Mouse (Mus musculus): Measurements from ENCODE around the gene Zfp775. TPM values are rescaled to one million over a fixed set of nuclear protein-coding genes. Genes with fewer than 3 reads are reported as not detected.

The Zfp775 gene
- polyA plus RNA-seq, 1 experiment, result 1.8 TPM

- Histone ChIP-seq H3K27me3 (ENCODE audit: control insufficient read depth, insufficient read depth, insufficient read length) (peaks cover 3% of the 10 kb centered on the region), H3K4me3 (ENCODE audit: insufficient read depth, poor library complexity, severe bottlenecking) (no peak overlapping the region), H3K79me3 (ENCODE audit: low read depth) (no peaks in the 10 kb centered on the region), H3K36me3 (ENCODE audit: control insufficient read depth, insufficient read depth) (no peaks in the 10 kb centered on the region), H3K79me2 (ENCODE audit: control insufficient read depth, insufficient read depth) (no peaks in the 10 kb centered on the region), H3ac (ENCODE audit: control insufficient read depth, insufficient read length, low read depth) (no peak overlapping the region)
- TF ChIP-seq MYOD1 (IDR thresholded peaks at IDR 0.05; ENCODE audit: control insufficient read depth, insufficient read length, low read depth), result no peak
- TF ChIP-seq MAX (IDR thresholded peaks at IDR 0.05), result no peak
- TF ChIP-seq USF1 (IDR thresholded peaks at IDR 0.05; ENCODE audit: low read depth), result no peak
- TF ChIP-seq MYOG (IDR thresholded peaks at IDR 0.05; ENCODE audit: control insufficient read depth, extremely low read depth, insufficient read length), result no peak
- TF ChIP-seq CTCF (IDR thresholded peaks at IDR 0.05; ENCODE audit: control insufficient read depth, insufficient read depth, insufficient read length), result no peak
- TF ChIP-seq FOSL1 (IDR thresholded peaks at IDR 0.05; ENCODE audit: insufficient read depth, low read length, poor library complexity, severe bottlenecking), result no peak
These were observed 46.9 kb downstream of the Zfp775 start for GRCm38 (mm10) chr6:48648779-48649178.

- Histone ChIP-seq H3K79me3 (ENCODE audit: low read depth) (no peaks in the 10 kb centered on the region), H3K4me3 (ENCODE audit: insufficient read depth, poor library complexity, severe bottlenecking) (no peak overlapping the region), H3ac (ENCODE audit: control insufficient read depth, insufficient read length, low read depth) (no peak overlapping the region), H3K79me2 (ENCODE audit: control insufficient read depth, insufficient read depth) (no peaks in the 10 kb centered on the region), H3K36me3 (ENCODE audit: control insufficient read depth, insufficient read depth) (no peaks in the 10 kb centered on the region), H3K27me3 (ENCODE audit: control insufficient read depth, insufficient read depth, insufficient read length) (peaks cover 2% of the 10 kb centered on the region)
- TF ChIP-seq USF1 (IDR thresholded peaks at IDR 0.05; ENCODE audit: low read depth), result no peak
- no peak for TF ChIP-seq FOSL1 (IDR thresholded peaks at IDR 0.05; ENCODE audit: insufficient read depth, low read length, poor library complexity, severe bottlenecking)
- no peak for TF ChIP-seq MYOG (IDR thresholded peaks at IDR 0.05; ENCODE audit: control insufficient read depth, extremely low read depth, insufficient read length)
- no peak for TF ChIP-seq MYOD1 (IDR thresholded peaks at IDR 0.05; ENCODE audit: control insufficient read depth, insufficient read length, low read depth)
- TF ChIP-seq CTCF (IDR thresholded peaks at IDR 0.05; ENCODE audit: control insufficient read depth, insufficient read depth, insufficient read length), result no peak
- TF ChIP-seq CEBPB (IDR thresholded peaks at IDR 0.05; ENCODE audit: low read depth), result no peak
- TF ChIP-seq MAX (IDR thresholded peaks at IDR 0.05), result no peak
These were observed 48.2 kb downstream of the Zfp775 start for GRCm38 (mm10) chr6:48650041-48650440.

GRCm38 (mm10) chr6:48658721-48659120, 56.9 kb downstream of the Zfp775 start:
- no peaks in the 10 kb centered on the region for H3K79me3 ChIP-seq (ENCODE audit: low read depth)
- no peaks in the 10 kb centered on the region for H3K27me3 ChIP-seq (ENCODE audit: control insufficient read depth, insufficient read depth, insufficient read length)
- H3ac ChIP-seq (ENCODE audit: control insufficient read depth, insufficient read length, low read depth), result no peak overlapping the region
- H3K79me2 ChIP-seq (ENCODE audit: control insufficient read depth, insufficient read depth), result no peaks in the 10 kb centered on the region
- TF ChIP-seq CEBPB (IDR thresholded peaks at IDR 0.05; ENCODE audit: low read depth), result no peak
- no peak for TF ChIP-seq MAX (IDR thresholded peaks at IDR 0.05)
- TF ChIP-seq FOSL1 (IDR thresholded peaks at IDR 0.05; ENCODE audit: insufficient read depth, low read length, poor library complexity, severe bottlenecking), result no peak
- no peak for TF ChIP-seq MYOD1 (IDR thresholded peaks at IDR 0.05; ENCODE audit: control insufficient read depth, insufficient read length, low read depth)
- TF ChIP-seq CTCF (IDR thresholded peaks at IDR 0.05; ENCODE audit: control insufficient read depth, insufficient read depth, insufficient read length), result no peak
- no peak for TF ChIP-seq USF1 (IDR thresholded peaks at IDR 0.05; ENCODE audit: low read depth)
- no peak for TF ChIP-seq MYOG (IDR thresholded peaks at IDR 0.05; ENCODE audit: control insufficient read depth, extremely low read depth, insufficient read length)
- no peak overlapping the region for H3K4me3 ChIP-seq (ENCODE audit: insufficient read depth, poor library complexity, severe bottlenecking)
- H3K36me3 ChIP-seq (ENCODE audit: control insufficient read depth, insufficient read depth), result no peaks in the 10 kb centered on the region

- H3K27me3 ChIP-seq (ENCODE audit: control insufficient read depth, insufficient read depth, insufficient read length), result peaks cover 7% of the 10 kb centered on the region
- H3K79me2 ChIP-seq (ENCODE audit: control insufficient read depth, insufficient read depth), result no peaks in the 10 kb centered on the region
- no peaks in the 10 kb centered on the region for H3K79me3 ChIP-seq (ENCODE audit: low read depth)
- no peak overlapping the region for H3K4me3 ChIP-seq (ENCODE audit: insufficient read depth, poor library complexity, severe bottlenecking)
- no peak for TF ChIP-seq MAX (IDR thresholded peaks at IDR 0.05)
- TF ChIP-seq CTCF (IDR thresholded peaks at IDR 0.05; ENCODE audit: control insufficient read depth, insufficient read depth, insufficient read length), result no peak
- TF ChIP-seq FOSL1 (IDR thresholded peaks at IDR 0.05; ENCODE audit: insufficient read depth, low read length, poor library complexity, severe bottlenecking), result no peak
- no peak for TF ChIP-seq CEBPB (IDR thresholded peaks at IDR 0.05; ENCODE audit: low read depth)
- no peak for TF ChIP-seq MYOD1 (IDR thresholded peaks at IDR 0.05; ENCODE audit: control insufficient read depth, insufficient read length, low read depth)
- TF ChIP-seq USF1 (IDR thresholded peaks at IDR 0.05; ENCODE audit: low read depth), result no peak
- TF ChIP-seq MYOG (IDR thresholded peaks at IDR 0.05; ENCODE audit: control insufficient read depth, extremely low read depth, insufficient read length), result no peak
- H3ac ChIP-seq (ENCODE audit: control insufficient read depth, insufficient read length, low read depth), result no peak overlapping the region
- no peaks in the 10 kb centered on the region for H3K36me3 ChIP-seq (ENCODE audit: control insufficient read depth, insufficient read depth)
These were observed 62.9 kb downstream of the Zfp775 start for GRCm38 (mm10) chr6:48664750-48665149.

- peaks cover 7% of the 10 kb centered on the region for H3K27me3 ChIP-seq (ENCODE audit: control insufficient read depth, insufficient read depth, insufficient read length)
- no peak for TF ChIP-seq CEBPB (IDR thresholded peaks at IDR 0.05; ENCODE audit: low read depth)
- no peak for TF ChIP-seq MYOG (IDR thresholded peaks at IDR 0.05; ENCODE audit: control insufficient read depth, extremely low read depth, insufficient read length)
- no peak for TF ChIP-seq USF1 (IDR thresholded peaks at IDR 0.05; ENCODE audit: low read depth)
- H3ac ChIP-seq (ENCODE audit: control insufficient read depth, insufficient read length, low read depth), result no peak overlapping the region
- H3K79me2 ChIP-seq (ENCODE audit: control insufficient read depth, insufficient read depth), result no peaks in the 10 kb centered on the region
- no peaks in the 10 kb centered on the region for H3K79me3 ChIP-seq (ENCODE audit: low read depth)
- H3K4me3 ChIP-seq (ENCODE audit: insufficient read depth, poor library complexity, severe bottlenecking), result no peak overlapping the region
- H3K36me3 ChIP-seq (ENCODE audit: control insufficient read depth, insufficient read depth), result no peaks in the 10 kb centered on the region
These were observed 63.6 kb downstream of the Zfp775 start for GRCm38 (mm10) chr6:48665471-48665870.

GRCm38 (mm10) chr6:48666159-48666586, 64.3 kb downstream of the Zfp775 start:
- Histone ChIP-seq H3K79me3 (ENCODE audit: low read depth) (no peaks in the 10 kb centered on the region), H3K4me3 (ENCODE audit: insufficient read depth, poor library complexity, severe bottlenecking) (no peak overlapping the region), H3K36me3 (ENCODE audit: control insufficient read depth, insufficient read depth) (no peaks in the 10 kb centered on the region), H3ac (ENCODE audit: control insufficient read depth, insufficient read length, low read depth) (no peak overlapping the region), H3K27me3 (ENCODE audit: control insufficient read depth, insufficient read depth, insufficient read length) (peaks cover 7% of the 10 kb centered on the region), H3K79me2 (ENCODE audit: control insufficient read depth, insufficient read depth) (no peaks in the 10 kb centered on the region)
- TF ChIP-seq USF1 (IDR thresholded peaks at IDR 0.05; ENCODE audit: low read depth) (no peak), MYOD1 (IDR thresholded peaks at IDR 0.05; ENCODE audit: control insufficient read depth, insufficient read length, low read depth) (no peak), MYOG (IDR thresholded peaks at IDR 0.05; ENCODE audit: control insufficient read depth, extremely low read depth, insufficient read length) (no peak), CTCF (IDR thresholded peaks at IDR 0.05; ENCODE audit: control insufficient read depth, insufficient read depth, insufficient read length) (no peak), CEBPB (IDR thresholded peaks at IDR 0.05; ENCODE audit: low read depth) (no peak), MAX (IDR thresholded peaks at IDR 0.05) (no peak), FOSL1 (IDR thresholded peaks at IDR 0.05; ENCODE audit: insufficient read depth, low read length, poor library complexity, severe bottlenecking) (no peak)

All from C2C12 (cell line).